In the genomic region with DNA sequence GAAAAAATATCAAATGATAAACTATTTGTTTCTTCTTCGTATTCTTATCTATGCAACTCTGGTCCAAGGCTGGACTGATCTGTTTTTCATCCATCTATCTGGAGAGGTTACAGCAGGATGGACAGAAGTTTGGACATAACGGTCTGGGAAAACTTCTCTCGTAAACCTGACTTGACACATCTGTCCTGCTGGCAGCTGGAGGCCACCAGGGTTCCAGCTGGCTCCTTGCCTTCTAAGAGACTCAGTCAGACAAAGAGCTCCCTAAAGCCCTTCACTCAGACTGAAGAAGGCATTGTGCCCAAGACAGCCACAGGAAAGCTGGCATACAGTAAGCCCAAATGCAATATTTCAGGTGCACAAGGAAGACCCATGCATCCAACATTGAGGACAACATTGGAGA, we compare ENCODE assay signal across 12 mouse cellular contexts. TPM values are rescaled to one million over a fixed set of nuclear protein-coding genes. Genes with fewer than 3 reads are reported as not detected.
DNase-seq lines count a peak whose midpoint lies in the region; ATAC-seq lines count a peak whose summit lies in the region.
"Had no signal": no experiment of that assay in that cellular context is flagged by ENCODE, and none has a peak within 500 bp of the region (broad histone marks: within the 10 kb centered on the region; RNA-seq: fewer than 3 reads in every experiment).

No protein-coding gene starts in this region.

- no peak for ATAC-seq in midbrain, embryonic 16.5 days
- no peak for ATAC-seq in forebrain, embryonic 12.5 days (ENCODE audit: low FRiP score)

- WGBS in midbrain, embryonic 16.5 days: 86% methylated on average over 3 of the region's 3 CpGs
- 93% methylated on average over 3 of the region's 3 CpGs for WGBS in forebrain, embryonic 12.5 days

- no peak overlapping the region for H3K27ac ChIP-seq in midbrain, embryonic 16.5 days (ENCODE audit: low read length)
- no peak overlapping the region for H3K27ac ChIP-seq in forebrain, embryonic 12.5 days
- H3K27ac ChIP-seq: embryonic facial prominence, embryonic 13.5 days; limb, embryonic 13.5 days; midbrain, embryonic 10.5 days; neural tube, embryonic 12.5 days had no signal

- DNase-seq in cerebellum, postnatal 10 days: peak; percentile 48 to 69
- no peak for DNase-seq in cerebellum, adult 8-10 months
- peak; percentile 51 for DNase-seq in urinary bladder, postnatal 25 days (ENCODE audit: low spot score)
- DNase-seq in urinary bladder, postnatal 10 days (ENCODE audit: low spot score): no peak
- DNase-seq in lung, postnatal 10 days: peak; percentile 60
- DNase-seq in cerebellum, postnatal 36 days: no peak

- H3K4me3 ChIP-seq in midbrain, embryonic 16.5 days (ENCODE audit: low read depth, low read length): no peak overlapping the region
- no peak overlapping the region for H3K4me3 ChIP-seq in forebrain, embryonic 12.5 days (replicated peaks)
- H3K4me3 ChIP-seq: embryonic facial prominence, embryonic 13.5 days; limb, embryonic 13.5 days; midbrain, embryonic 10.5 days; neural tube, embryonic 12.5 days had no signal

- H3K4me2 ChIP-seq in midbrain, embryonic 16.5 days (ENCODE audit: low read length): no peak overlapping the region
- no peak overlapping the region for H3K4me2 ChIP-seq in forebrain, embryonic 12.5 days
- H3K4me2 ChIP-seq: embryonic facial prominence, embryonic 13.5 days; limb, embryonic 13.5 days; neural tube, embryonic 12.5 days had no signal

- H3K27me3 ChIP-seq in midbrain, embryonic 16.5 days (ENCODE audit: control insufficient read depth, insufficient read depth, low read depth, low read length): no peaks in the 10 kb centered on the region
- no peaks in the 10 kb centered on the region for H3K27me3 ChIP-seq in forebrain, embryonic 12.5 days
- H3K27me3 ChIP-seq: embryonic facial prominence, embryonic 13.5 days; limb, embryonic 13.5 days; neural tube, embryonic 12.5 days had no signal

- no peak overlapping the region for H3K9ac ChIP-seq in midbrain, embryonic 16.5 days (ENCODE audit: low read depth, low read length)
- no peak overlapping the region for H3K9ac ChIP-seq in forebrain, embryonic 12.5 days
- H3K9ac ChIP-seq: embryonic facial prominence, embryonic 13.5 days; limb, embryonic 13.5 days; neural tube, embryonic 12.5 days had no signal

- no peaks in the 10 kb centered on the region for H3K4me1 ChIP-seq in midbrain, embryonic 16.5 days (ENCODE audit: control insufficient read depth, insufficient read depth, low read length)
- H3K4me1 ChIP-seq in forebrain, embryonic 12.5 days: no peaks in the 10 kb centered on the region
- H3K4me1 ChIP-seq: embryonic facial prominence, embryonic 13.5 days; limb, embryonic 13.5 days; midbrain, embryonic 10.5 days; neural tube, embryonic 12.5 days had no signal

- H3K9me3 ChIP-seq in midbrain, embryonic 16.5 days (replicated peaks; ENCODE audit: control insufficient read depth, low read length, poor library complexity, severe bottlenecking): no peaks in the 10 kb centered on the region
- H3K9me3 ChIP-seq in forebrain, embryonic 12.5 days: no peaks in the 10 kb centered on the region
- H3K9me3 ChIP-seq: embryonic facial prominence, embryonic 13.5 days; limb, embryonic 13.5 days; midbrain, embryonic 10.5 days; neural tube, embryonic 12.5 days had no signal

- H3K36me3 ChIP-seq in midbrain, embryonic 16.5 days (ENCODE audit: control insufficient read depth, insufficient read depth, low read length): no peaks in the 10 kb centered on the region
- H3K36me3 ChIP-seq in forebrain, embryonic 12.5 days (replicated peaks): no peaks in the 10 kb centered on the region
- H3K36me3 ChIP-seq: embryonic facial prominence, embryonic 13.5 days; limb, embryonic 13.5 days; midbrain, embryonic 10.5 days; neural tube, embryonic 12.5 days had no signal

RNA-seq across cellular contexts. Expression of a gene that starts 24.2 kb away (rescaled TPM):
- polyA plus RNA-seq in midbrain, embryonic 16.5 days (2015; fragmentation: Nextera tagmentation; extraction: Ambion mirVana): 0.39 and 0.60 TPM in 2 replicates
- 0.36 and 0.37 TPM in 2 replicates for polyA plus RNA-seq in forebrain, embryonic 12.5 days (2016; fragmentation: Nextera tagmentation; extraction: Ambion mirVana)

Comparison
In these comparisons a context has a peak if more than half of its experiments do, and no peak if none do; other contexts are left out.
1. DNase-seq: peak in cerebellum, postnatal 10 days (2 of 2), urinary bladder, postnatal 25 days (single experiment) and lung, postnatal 10 days (single experiment); none in cerebellum, adult 8-10 months (single experiment), urinary bladder, postnatal 10 days (single experiment) and cerebellum, postnatal 36 days (0 of 2).